Mouse (Mus musculus) neural tube, embryonic 11.5 days (tissue): ENCODE measurements around the gene Ankrd2. TPM values are rescaled to one million over a fixed set of nuclear protein-coding genes. Genes with fewer than 3 reads are reported as not detected.

Experiments used
- ATAC-seq: fragments of 200-750 bp; cut with Nextera tagmentation; 2 replicates; pipeline ENCODE4 v1.8.0; 2017; ENCODE audit warnings: moderate number of reproducible peaks, mild to moderate bottlenecking, moderate TSS enrichment, moderate library complexity; ENCODE audit not compliant: insufficient read depth, low FRiP score, low TSS enrichment
- DNase-seq: peaks from one replicate; pipeline ENCODE4 v3.0.0-alpha.2; 2015; ENCODE audit warnings: low spot score
- H3K27ac ChIP-seq: fragments of 300-500 bp; sonication (generic); 2 replicates; pipeline ENCODE4 v1.5.1; 2014; ENCODE audit warnings: low read depth, mild to moderate bottlenecking, low read length
- H3K27me3 ChIP-seq: fragments of 300-500 bp; sonication (generic); 2 replicates; pipeline ENCODE4 v1.6.1; 2014; ENCODE audit warnings: mild to moderate bottlenecking, low read length, mixed read lengths; ENCODE audit not compliant: control insufficient read depth, insufficient read depth
- H3K36me3 ChIP-seq: fragments of 300-500 bp; sonication (generic); 2 replicates; pipeline ENCODE4 v1.6.1; 2014; ENCODE audit warnings: mild to moderate bottlenecking, low read length, moderate library complexity, mixed read lengths; ENCODE audit not compliant: control insufficient read depth, insufficient read depth
- H3K4me1 ChIP-seq: fragments of 300-500 bp; sonication (generic); 2 replicates; pipeline ENCODE4 v1.6.1; 2014; ENCODE audit warnings: low read length, mixed read lengths; ENCODE audit not compliant: control insufficient read depth, insufficient read depth
- H3K4me2 ChIP-seq: fragments of 300-500 bp; sonication (generic); 2 replicates; pipeline ENCODE4 v1.6.1; 2014; ENCODE audit warnings: low read depth, mild to moderate bottlenecking, moderate library complexity
- H3K4me3 ChIP-seq: fragments of 300-500 bp; sonication (generic); 2 replicates; pipeline ENCODE4 v1.5.1; 2014; ENCODE audit warnings: low read depth, low read length
- H3K9ac ChIP-seq: fragments of 300-500 bp; sonication (generic); 2 replicates; pipeline ENCODE4 v1.6.1; 2014; ENCODE audit warnings: mild to moderate bottlenecking, low read length
- H3K9me3 ChIP-seq: fragments of 300-500 bp; sonication (generic); 2 replicates; pipeline ENCODE4 v1.6.1; 2016; ENCODE audit warnings: low read length; ENCODE audit not compliant: control insufficient read depth
- WGBS: fragments of 180-500 bp; shearing (Covaris S2); extraction: QIAGEN DNeasy Blood & Tissue Kit; methylation state at CpG from one replicate; pipeline ENCODE4 v1.1.7; 2014; 5-methylcytosine and 5-hydroxymethylcytosine counted together
- polyA plus RNA-seq: library from polyadenylated mRNA; unstranded; fragments of >200 nt; fragmentation: Nextera tagmentation; extraction: Ambion mirVana; gene quantifications from 2 replicates; pipeline ENCODE4 v1.2.1, GENCODE M21; 2014

Ankrd2 gene
- polyA plus RNA-seq: 0.45 and 0.48 TPM in 2 replicates

- no peaks in the 10 kb centered on the region for H3K27me3 ChIP-seq
- DNase-seq (peak; percentile 84), ATAC-seq (peak; percentile 35)
- no peak within 1 kb of the TSS for H3K9ac ChIP-seq
- no peak within 1 kb of the TSS for H3K27ac ChIP-seq
- no peaks in the 10 kb centered on the region; the same call in 1 of the 2 replicates for H3K36me3 ChIP-seq
- WGBS: 66% methylated on average over 19 of the region's 19 CpGs
- H3K4me1 ChIP-seq: no peaks in the 10 kb centered on the region; the same call in 1 of the 2 replicates
- H3K4me2 ChIP-seq: no peak within 1 kb of the TSS
- H3K4me3 ChIP-seq: no peak within 1 kb of the TSS
- H3K9me3 ChIP-seq: no peaks in the 10 kb centered on the region
These were observed at the start of gene Ankrd2 for GRCm38 (mm10) chr19:42035456-42036248. Ankrd2 (plus strand) TSS chr19:42036000.

- no peak overlapping the region for H3K4me3 ChIP-seq
- H3K9ac ChIP-seq: no peak overlapping the region
- H3K4me2 ChIP-seq: no peak overlapping the region
- WGBS: 85% methylated on average over 4 of the region's 4 CpGs
- DNase-seq (no peak), ATAC-seq (no peak)
- no peak overlapping the region for H3K27ac ChIP-seq
- no peaks in the 10 kb centered on the region for H3K9me3 ChIP-seq
- H3K36me3 ChIP-seq: no peaks in the 10 kb centered on the region
- peaks cover 5% of the 10 kb centered on the region; the same call in 1 of the 2 replicates for H3K4me1 ChIP-seq
- H3K27me3 ChIP-seq: 0 out of 2 replicates have a peak, but pooled peaks cover 4% of the 10 kb centered on the region
These were observed 48.6 kb upstream of the Ankrd2 start for GRCm38 (mm10) chr19:41987206-41987605.

DNA sequence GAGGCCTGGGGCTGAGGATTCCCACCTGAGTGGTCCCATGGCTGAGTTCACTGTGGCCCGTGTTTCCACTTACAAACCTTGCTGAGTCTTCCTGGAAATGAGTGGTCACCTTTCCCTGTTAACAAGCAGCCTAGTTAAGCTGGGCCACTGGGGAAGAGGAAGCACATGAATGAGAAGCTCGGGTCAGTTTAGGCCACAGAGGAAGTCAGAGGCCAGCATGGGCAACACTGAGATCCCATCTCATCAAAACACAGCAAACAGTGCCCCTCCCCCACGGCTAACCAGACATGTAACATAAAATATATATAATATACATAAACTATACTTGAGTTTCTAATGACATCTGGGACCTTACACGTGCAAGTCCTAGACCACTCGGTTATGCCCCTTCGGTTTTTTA lies 46.0 kb upstream of the Ankrd2 start:
- WGBS: 86% methylated on average over 6 of the region's 6 CpGs

DNA sequence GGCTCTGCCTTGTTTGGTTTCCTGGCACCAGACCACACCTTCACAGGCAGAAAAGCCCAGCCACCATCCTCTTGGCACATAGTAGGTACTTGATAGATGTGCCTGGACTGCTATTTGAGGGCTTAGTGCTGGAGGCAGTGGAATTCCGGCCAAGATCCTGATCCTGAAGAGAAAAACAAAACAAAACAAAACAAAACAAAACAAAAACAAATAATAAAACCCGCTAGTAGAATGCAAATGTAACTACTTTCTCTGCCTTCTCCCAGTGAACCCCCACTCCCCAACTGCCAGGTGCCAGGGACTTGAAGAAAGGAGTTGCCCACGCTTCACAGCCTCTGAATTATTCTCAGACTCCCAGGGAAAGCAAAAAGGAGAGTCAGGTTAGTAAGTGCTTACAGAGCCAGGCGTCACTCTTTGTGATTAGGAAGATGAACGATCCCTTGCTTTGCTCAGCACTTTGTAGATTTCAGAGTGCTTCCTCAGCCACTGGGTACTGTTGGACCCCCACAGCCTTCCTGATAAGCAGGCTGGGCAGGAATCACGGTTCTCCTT lies 43.8 kb upstream of the Ankrd2 start:
- no peaks in the 10 kb centered on the region for H3K27me3 ChIP-seq
- H3K36me3 ChIP-seq: no peaks in the 10 kb centered on the region
- no peak overlapping the region for H3K4me3 ChIP-seq
- H3K4me2 ChIP-seq: no peak overlapping the region
- no peak for DNase-seq
- WGBS: 40% methylated on average over 6 of the region's 6 CpGs
- no peak overlapping the region for H3K9ac ChIP-seq
- no peaks in the 10 kb centered on the region for H3K9me3 ChIP-seq
- no peak for ATAC-seq
- H3K27ac ChIP-seq: no peak overlapping the region
- H3K4me1 ChIP-seq: 0 out of 2 replicates have a peak, but pooled peaks cover 3% of the 10 kb centered on the region

More for the DNA sequence above, 46.0 kb upstream of the Ankrd2 start:
- DNase-seq (no peak), ATAC-seq (no peak)
- no peaks in the 10 kb centered on the region for H3K4me1 ChIP-seq
- no peak overlapping the region for H3K4me3 ChIP-seq
- no peak overlapping the region for H3K27ac ChIP-seq
- H3K9me3 ChIP-seq: no peaks in the 10 kb centered on the region
- no peak overlapping the region for H3K4me2 ChIP-seq
- no peaks in the 10 kb centered on the region for H3K36me3 ChIP-seq
- no peaks in the 10 kb centered on the region for H3K27me3 ChIP-seq
- H3K9ac ChIP-seq: no peak overlapping the region

DNA sequence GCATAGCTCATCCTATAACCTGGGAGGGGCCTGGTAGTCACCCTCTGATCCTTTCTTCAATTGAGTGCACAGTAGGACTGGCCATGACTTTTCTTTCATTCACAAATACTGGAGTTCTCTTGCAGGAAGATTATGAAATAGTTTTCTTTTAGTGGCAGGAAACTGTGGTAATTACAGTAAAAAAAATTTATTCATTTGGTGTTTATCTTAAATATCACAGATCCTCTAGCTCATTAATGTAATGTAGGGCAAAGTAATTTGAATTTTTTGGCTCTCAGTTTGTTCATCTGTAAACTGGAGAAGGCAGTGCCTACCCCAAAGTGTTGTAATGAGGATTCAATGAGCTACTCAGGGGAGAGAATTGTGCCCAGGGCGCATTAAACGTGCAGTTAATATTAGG lies 42.8 kb upstream of the Ankrd2 start:
- H3K4me3 ChIP-seq: no peak overlapping the region
- ATAC-seq (no peak), DNase-seq (no peak)
- H3K27ac ChIP-seq: no peak overlapping the region
- no peak overlapping the region for H3K4me2 ChIP-seq
- H3K36me3 ChIP-seq: no peaks in the 10 kb centered on the region
- H3K9me3 ChIP-seq: no peaks in the 10 kb centered on the region
- H3K27me3 ChIP-seq: no peaks in the 10 kb centered on the region
- no peak overlapping the region for H3K9ac ChIP-seq
- WGBS: 96% methylated on average over 2 of the region's 2 CpGs
- 0 out of 2 replicates have a peak, but pooled peaks cover 3% of the 10 kb centered on the region for H3K4me1 ChIP-seq

DNA sequence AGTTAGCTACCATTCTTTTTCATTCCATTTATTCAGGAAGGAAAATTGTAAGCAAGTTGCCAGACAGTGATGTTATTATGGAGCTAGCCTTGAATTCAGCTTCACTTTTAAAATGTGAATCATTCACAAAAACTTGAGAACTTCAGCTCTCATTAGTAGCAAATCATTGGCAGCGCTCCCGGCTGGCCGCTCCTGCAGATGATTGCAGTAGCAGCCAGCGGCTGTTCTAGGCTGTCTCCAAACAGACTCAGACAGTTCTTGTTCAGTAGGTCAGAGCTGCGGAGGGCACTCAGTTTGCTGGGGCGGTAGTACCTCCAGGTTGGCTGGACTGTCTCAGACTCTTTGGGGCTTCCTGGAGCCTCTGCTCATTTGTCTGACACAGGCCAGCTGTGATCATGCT lies 42.3 kb upstream of the Ankrd2 start:
- no peak for DNase-seq
- Histone ChIP-seq H3K27me3 (no peaks in the 10 kb centered on the region), H3K9me3 (no peaks in the 10 kb centered on the region), H3K4me1 (0 out of 2 replicates have a peak, but pooled peaks cover 3% of the 10 kb centered on the region), H3K36me3 (no peaks in the 10 kb centered on the region), H3K4me2 (no peak overlapping the region), H3K27ac (no peak overlapping the region), H3K9ac (no peak overlapping the region), H3K4me3 (no peak overlapping the region)
- 86% methylated on average over 6 of the region's 6 CpGs for WGBS
- ATAC-seq: no peak

- Histone ChIP-seq H3K9me3 (no peaks in the 10 kb centered on the region), H3K4me2 (no peak overlapping the region), H3K4me1 (0 out of 2 replicates have a peak, but pooled peaks cover 3% of the 10 kb centered on the region), H3K27me3 (no peaks in the 10 kb centered on the region), H3K9ac (no peak overlapping the region), H3K4me3 (no peak overlapping the region), H3K27ac (no peak overlapping the region), H3K36me3 (no peaks in the 10 kb centered on the region)
- no peak for DNase-seq
- no peak for ATAC-seq
- WGBS: 91% methylated on average over 7 of the region's 7 CpGs
These were observed 41.8 kb upstream of the Ankrd2 start for GRCm38 (mm10) chr19:41994023-41994422.

GRCm38 (mm10) chr19:41995483-41995882 lies 40.3 kb upstream of the Ankrd2 start:
- no peak for ATAC-seq
- Histone ChIP-seq H3K9me3 (no peaks in the 10 kb centered on the region), H3K27me3 (no peaks in the 10 kb centered on the region), H3K27ac (no peak overlapping the region), H3K9ac (no peak overlapping the region), H3K4me2 (no peak overlapping the region), H3K4me3 (no peak overlapping the region), H3K36me3 (no peaks in the 10 kb centered on the region), H3K4me1 (0 out of 2 replicates have a peak, but pooled peaks cover 3% of the 10 kb centered on the region)
- DNase-seq: no peak
- WGBS: 61% methylated on average over 1 of the region's 1 CpGs
